Comparison of ENCODE assay signal across 11 mouse cellular contexts in genomic region chr5:53509465-53509864, GRCm38 (mm10). TPM values are rescaled to one million over a fixed set of nuclear protein-coding genes. Genes with fewer than 3 reads are reported as not detected.
A peak's percentile ranks its signal among the peaks of the same experiment; 100 is the strongest.
DNase-seq lines count a peak whose midpoint lies in the region; ATAC-seq and TF ChIP-seq lines count a peak whose summit lies in the region.
"Had no signal": no experiment of that assay in that cellular context is flagged by ENCODE, and none has a peak within 500 bp of the region (broad histone marks: within the 10 kb centered on the region; RNA-seq: fewer than 3 reads in every experiment).

No protein-coding gene starts in this region.

- H3K9ac ChIP-seq in kidney, embryonic 16.5 days (replicated peaks; ENCODE audit: low read length) = no peak overlapping the region
- no peak overlapping the region for H3K9ac ChIP-seq in embryonic facial prominence, embryonic 14.5 days (ENCODE audit: low read depth, low read length)
- H3K9ac ChIP-seq in hindbrain, embryonic 13.5 days = no peak overlapping the region
- no peak overlapping the region for H3K9ac ChIP-seq in forebrain, postnatal 0 days
- no peak overlapping the region for H3K9ac ChIP-seq in forebrain, embryonic 11.5 days (ENCODE audit: low read length)
- H3K9ac ChIP-seq: liver, embryonic 13.5 days; neural tube, embryonic 13.5 days had no signal

- no peaks in the 10 kb centered on the region for H3K36me3 ChIP-seq in kidney, embryonic 16.5 days (ENCODE audit: insufficient read depth, low read length)
- H3K36me3 ChIP-seq in E14TG2a.4 (ENCODE audit: insufficient read depth, low read length) = no peaks in the 10 kb centered on the region
- H3K36me3 ChIP-seq in embryonic facial prominence, embryonic 14.5 days (ENCODE audit: control insufficient read depth, insufficient read depth, low read length) = no peaks in the 10 kb centered on the region
- no peaks in the 10 kb centered on the region for H3K36me3 ChIP-seq in hindbrain, embryonic 13.5 days
- H3K36me3 ChIP-seq in forebrain, postnatal 0 days (ENCODE audit: insufficient read depth) = no peaks in the 10 kb centered on the region
- H3K36me3 ChIP-seq in forebrain, embryonic 11.5 days (ENCODE audit: control insufficient read depth, insufficient read depth, low read length) = no peaks in the 10 kb centered on the region
- H3K36me3 ChIP-seq: liver, embryonic 13.5 days; neural tube, embryonic 13.5 days had no signal

- ATAC-seq in kidney, embryonic 16.5 days (ENCODE audit: low FRiP score, low TSS enrichment) = no peak
- ATAC-seq in embryonic facial prominence, embryonic 14.5 days (ENCODE audit: low read depth) = 0 out of 2 replicates have a peak, but pooled peaks have one; percentile 44
- ATAC-seq in hindbrain, embryonic 13.5 days (ENCODE audit: low FRiP score) = no peak
- ATAC-seq in forebrain, postnatal 0 days = no peak
- no peak for ATAC-seq in forebrain, embryonic 11.5 days (replicated peaks; ENCODE audit: low FRiP score)
- ATAC-seq: hindbrain, postnatal 0 days had no signal

- no peaks in the 10 kb centered on the region for H3K9me3 ChIP-seq in kidney, embryonic 16.5 days (ENCODE audit: low read length)
- H3K9me3 ChIP-seq in E14TG2a.4 (ENCODE audit: low read length) = no peaks in the 10 kb centered on the region
- no peaks in the 10 kb centered on the region for H3K9me3 ChIP-seq in embryonic facial prominence, embryonic 14.5 days (ENCODE audit: control insufficient read depth, low read length)
- no peaks in the 10 kb centered on the region for H3K9me3 ChIP-seq in hindbrain, embryonic 13.5 days
- no peaks in the 10 kb centered on the region for H3K9me3 ChIP-seq in forebrain, postnatal 0 days (ENCODE audit: low read length)
- H3K9me3 ChIP-seq in forebrain, embryonic 11.5 days (ENCODE audit: control insufficient read depth, low read length) = no peaks in the 10 kb centered on the region
- H3K9me3 ChIP-seq: liver, embryonic 13.5 days; neural tube, embryonic 13.5 days had no signal

- WGBS in kidney, embryonic 16.5 days = 56% methylated on average over 10 of the region's 10 CpGs
- 64% methylated on average over 10 of the region's 10 CpGs for WGBS in embryonic facial prominence, embryonic 14.5 days
- WGBS in hindbrain, embryonic 13.5 days = 86% methylated on average over 10 of the region's 10 CpGs
- 85% methylated on average over 10 of the region's 10 CpGs for WGBS in forebrain, postnatal 0 days
- WGBS in forebrain, embryonic 11.5 days = 85% methylated on average over 10 of the region's 10 CpGs

- TF ChIP-seq CTCF in E14TG2a.4 (conservative IDR thresholded peaks at IDR 0.05; ENCODE audit: low read length) = no peak
- no peak for TF ChIP-seq CTCF in forebrain, postnatal 0 days (IDR thresholded peaks at IDR 0.05; ENCODE audit: low read depth)

- no peaks in the 10 kb centered on the region for H3K4me1 ChIP-seq in kidney, embryonic 16.5 days (ENCODE audit: insufficient read depth, low read length)
- peaks cover 74% of the 10 kb centered on the region for H3K4me1 ChIP-seq in E14TG2a.4 (replicated peaks; ENCODE audit: low read depth, low read length)
- H3K4me1 ChIP-seq in embryonic facial prominence, embryonic 14.5 days (ENCODE audit: control insufficient read depth, insufficient read depth, low read length) = peaks cover 8% of the 10 kb centered on the region; the same call in 1 of the 2 replicates
- no peaks in the 10 kb centered on the region for H3K4me1 ChIP-seq in hindbrain, embryonic 13.5 days (replicated peaks)
- no peaks in the 10 kb centered on the region for H3K4me1 ChIP-seq in forebrain, postnatal 0 days (ENCODE audit: insufficient read depth)
- no peaks in the 10 kb centered on the region for H3K4me1 ChIP-seq in forebrain, embryonic 11.5 days (replicated peaks; ENCODE audit: control insufficient read depth, insufficient read depth, low read length)
- H3K4me1 ChIP-seq: liver, embryonic 13.5 days; neural tube, embryonic 13.5 days had no signal

- H3K4me2 ChIP-seq in kidney, embryonic 16.5 days (replicated peaks; ENCODE audit: low read depth, low read length) = no peak overlapping the region
- no peak overlapping the region for H3K4me2 ChIP-seq in embryonic facial prominence, embryonic 14.5 days (ENCODE audit: low read depth, low read length)
- no peak overlapping the region for H3K4me2 ChIP-seq in hindbrain, embryonic 13.5 days
- H3K4me2 ChIP-seq in forebrain, postnatal 0 days (ENCODE audit: low read depth) = no peak overlapping the region
- H3K4me2 ChIP-seq in forebrain, embryonic 11.5 days (ENCODE audit: low read depth, low read length, severe bottlenecking) = no peak overlapping the region
- H3K4me2 ChIP-seq: liver, embryonic 13.5 days; neural tube, embryonic 13.5 days had no signal

- H3K4me3 ChIP-seq in kidney, embryonic 16.5 days (ENCODE audit: low read length) = no peak overlapping the region
- H3K4me3 ChIP-seq in E14TG2a.4 (replicated peaks; ENCODE audit: low read length) = peak overlapping the region; percentile 35; the same call in 1 of the 2 replicates
- no peak overlapping the region for H3K4me3 ChIP-seq in embryonic facial prominence, embryonic 14.5 days (ENCODE audit: low read depth, low read length)
- H3K4me3 ChIP-seq in hindbrain, embryonic 13.5 days = no peak overlapping the region
- H3K4me3 ChIP-seq in forebrain, postnatal 0 days (ENCODE audit: low read depth, low read length) = no peak overlapping the region
- no peak overlapping the region for H3K4me3 ChIP-seq in forebrain, embryonic 11.5 days (ENCODE audit: low read depth, low read length)
- H3K4me3 ChIP-seq: liver, embryonic 13.5 days; neural tube, embryonic 13.5 days had no signal

- DNase-seq in kidney, adult 9 months = peak; percentile 20
- DNase-seq in embryonic facial prominence, embryonic 14.5 days (ENCODE audit: low spot score) = peak; percentile 65
- DNase-seq in lung, postnatal 36 days = peak; percentile 58
- DNase-seq in forebrain, postnatal 0 days = no peak
- DNase-seq in forebrain, embryonic 11.5 days (ENCODE audit: low spot score) = no peak
- DNase-seq: liver, embryonic 13.5 days had no signal

- no peaks in the 10 kb centered on the region for H3K27me3 ChIP-seq in kidney, embryonic 16.5 days (ENCODE audit: insufficient read depth, low read length)
- no peaks in the 10 kb centered on the region for H3K27me3 ChIP-seq in E14TG2a.4 (ENCODE audit: insufficient read depth, low read length)
- H3K27me3 ChIP-seq in embryonic facial prominence, embryonic 14.5 days (replicated peaks; ENCODE audit: control insufficient read depth, insufficient read depth, low read length) = no peaks in the 10 kb centered on the region
- H3K27me3 ChIP-seq in hindbrain, embryonic 13.5 days = no peaks in the 10 kb centered on the region
- no peaks in the 10 kb centered on the region for H3K27me3 ChIP-seq in forebrain, postnatal 0 days (ENCODE audit: insufficient read depth, low read length)
- H3K27me3 ChIP-seq in forebrain, embryonic 11.5 days (ENCODE audit: control insufficient read depth, insufficient read depth, low read length) = no peaks in the 10 kb centered on the region
- H3K27me3 ChIP-seq: liver, embryonic 13.5 days; neural tube, embryonic 13.5 days had no signal

- H3K27ac ChIP-seq in kidney, embryonic 16.5 days (ENCODE audit: low read length) = no peak overlapping the region
- no peak overlapping the region for H3K27ac ChIP-seq in embryonic facial prominence, embryonic 14.5 days (replicated peaks; ENCODE audit: low read depth, low read length)
- H3K27ac ChIP-seq in hindbrain, embryonic 13.5 days = no peak overlapping the region
- no peak overlapping the region for H3K27ac ChIP-seq in forebrain, postnatal 0 days (ENCODE audit: low read depth, low read length)
- no peak overlapping the region for H3K27ac ChIP-seq in forebrain, embryonic 11.5 days (ENCODE audit: low read depth, low read length)
- H3K27ac ChIP-seq: hindbrain, postnatal 0 days; liver, embryonic 13.5 days; neural tube, embryonic 13.5 days had no signal

RNA-seq across cellular contexts. Expression of gene Rbpj, which starts 43.5 kb away (rescaled TPM):
- 33.1 and 35.6 TPM in 2 replicates for polyA plus RNA-seq in kidney, embryonic 16.5 days (2015; fragmentation: Nextera tagmentation; extraction: Ambion mirVana)
- 48.1 and 49.4 TPM in 2 replicates for polyA plus RNA-seq in embryonic facial prominence, embryonic 14.5 days (2014; fragmentation: Nextera tagmentation; extraction: Ambion mirVana)
- polyA plus RNA-seq in hindbrain, embryonic 13.5 days (2015; fragmentation: Nextera tagmentation; extraction: Ambion mirVana) = 38.1 and 39.9 TPM in 2 replicates
- total RNA-seq in forebrain, postnatal 0 days (2014; rRNA removed) = 18.8 and 25.4 TPM in 2 replicates
- 13.8 and 19.4 TPM in 2 replicates for polyA plus RNA-seq in forebrain, postnatal 0 days (2015; fragmentation: Nextera tagmentation; extraction: Ambion mirVana)
- polyA plus RNA-seq in forebrain, embryonic 11.5 days (2014; fragmentation: Nextera tagmentation; extraction: Ambion mirVana) = 59.2 and 61.5 TPM in 2 replicates

Comparison
In these comparisons a context has a peak if more than half of its experiments do, and no peak if none do; other contexts are left out.
1. DNase-seq: peak in kidney, adult 9 months (single experiment), embryonic facial prominence, embryonic 14.5 days (single experiment) and lung, postnatal 36 days (single experiment); none in forebrain, postnatal 0 days (single experiment) and forebrain, embryonic 11.5 days (single experiment).